9 mouse cellular contexts compared by ENCODE assay signal in the genomic region with DNA sequence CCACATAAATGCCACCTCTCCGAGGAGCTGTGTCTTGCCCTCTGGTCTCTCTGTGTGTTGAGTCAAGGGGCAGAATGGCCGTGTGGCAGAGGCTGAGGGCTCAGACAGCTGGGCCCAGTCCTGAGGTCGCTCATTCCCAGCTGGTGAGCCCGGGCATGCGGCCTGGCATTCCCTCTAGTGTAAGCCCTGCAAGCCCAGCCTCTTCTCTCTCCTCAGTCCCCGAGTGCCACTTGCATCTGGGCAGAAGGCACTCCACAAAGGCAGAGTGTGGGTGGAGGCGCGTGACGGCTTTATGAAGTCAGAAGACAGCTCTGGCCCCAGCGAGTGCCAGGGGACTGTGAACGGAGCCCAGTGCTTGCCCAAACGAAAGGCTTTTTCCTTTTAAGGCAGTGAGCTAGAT.
DNase-seq lines count a peak whose midpoint lies in the region; ATAC-seq and TF ChIP-seq lines count a peak whose summit lies in the region.
"Had no signal": no experiment of that assay in that cellular context is flagged by ENCODE, and none has a peak within 500 bp of the region (broad histone marks: within the 10 kb centered on the region; RNA-seq: fewer than 3 reads in every experiment).

No protein-coding gene starts in this region.

- peak; percentile 73 to 74 for DNase-seq in left cerebral cortex, adult 18-20 months (ENCODE audit: low spot score in 2 of 2)
- no peak for DNase-seq in left cerebral cortex, postnatal 10 days (ENCODE audit: extremely low spot score in 1 of 2, low spot score in 2 of 2)
- peak; percentile 22 for DNase-seq in layer of hippocampus, adult 9-10 months (ENCODE audit: low spot score)
- DNase-seq in forebrain, postnatal 0 days: no peak
- no peak for DNase-seq in kidney, postnatal 10 days
- DNase-seq: cerebellum, postnatal 14 days; lung, embryonic 14.5 days had no signal

- H3K27ac ChIP-seq in lung, embryonic 16.5 days (ENCODE audit: low read length): no peak overlapping the region
- H3K27ac ChIP-seq in stomach, embryonic 16.5 days (ENCODE audit: low read length): no peak overlapping the region
- H3K27ac ChIP-seq in forebrain, postnatal 0 days (ENCODE audit: low read depth, low read length): no peak overlapping the region

- intact Hi-C loops in left cerebral cortex, postnatal 10 days (cut with DNase I): no loop called here

- H3K4me3 ChIP-seq in lung, embryonic 16.5 days (ENCODE audit: low read length): no peak overlapping the region
- no peak overlapping the region for H3K4me3 ChIP-seq in stomach, embryonic 16.5 days (replicated peaks; ENCODE audit: low read length)
- no peak overlapping the region for H3K4me3 ChIP-seq in forebrain, postnatal 0 days (ENCODE audit: low read depth, low read length)

- no peak overlapping the region for H3K4me2 ChIP-seq in lung, embryonic 16.5 days (ENCODE audit: low read depth, low read length)
- no peak overlapping the region for H3K4me2 ChIP-seq in stomach, embryonic 16.5 days (ENCODE audit: low read depth, low read length)
- no peak overlapping the region for H3K4me2 ChIP-seq in forebrain, postnatal 0 days (ENCODE audit: low read depth)
- H3K4me2 ChIP-seq: lung, embryonic 14.5 days had no signal

- H3K9me3 ChIP-seq in lung, embryonic 16.5 days (ENCODE audit: control insufficient read depth, low read length): no peaks in the 10 kb centered on the region
- 0 out of 2 replicates have a peak, but pooled peaks cover 5% of the 10 kb centered on the region for H3K9me3 ChIP-seq in stomach, embryonic 16.5 days (replicated peaks; ENCODE audit: control insufficient read depth, low read length)
- no peaks in the 10 kb centered on the region for H3K9me3 ChIP-seq in forebrain, postnatal 0 days (ENCODE audit: low read length)

- H3K4me1 ChIP-seq in lung, embryonic 16.5 days (replicated peaks; ENCODE audit: control insufficient read depth, insufficient read depth, low read length): no peaks in the 10 kb centered on the region
- peaks cover 6% of the 10 kb centered on the region; the same call in 1 of the 2 replicates for H3K4me1 ChIP-seq in stomach, embryonic 16.5 days (ENCODE audit: control insufficient read depth, insufficient read depth, low read length)
- no peaks in the 10 kb centered on the region for H3K4me1 ChIP-seq in forebrain, postnatal 0 days (ENCODE audit: insufficient read depth)

- 81% methylated on average over 12 of the region's 12 CpGs for WGBS in lung, embryonic 16.5 days
- 80% methylated on average over 12 of the region's 12 CpGs for WGBS in stomach, embryonic 16.5 days
- WGBS in forebrain, postnatal 0 days: 81% methylated on average over 12 of the region's 12 CpGs

- no peak for TF ChIP-seq CTCF in forebrain, postnatal 0 days (IDR thresholded peaks at IDR 0.05; ENCODE audit: low read depth)

- H3K9ac ChIP-seq in lung, embryonic 16.5 days (ENCODE audit: low read length): no peak overlapping the region
- H3K9ac ChIP-seq in stomach, embryonic 16.5 days (ENCODE audit: low read length): no peak overlapping the region
- H3K9ac ChIP-seq in forebrain, postnatal 0 days: no peak overlapping the region
- H3K9ac ChIP-seq: lung, embryonic 14.5 days had no signal

- no peaks in the 10 kb centered on the region for H3K36me3 ChIP-seq in lung, embryonic 16.5 days (ENCODE audit: control insufficient read depth, insufficient read depth, low read length)
- peaks cover 10% of the 10 kb centered on the region for H3K36me3 ChIP-seq in stomach, embryonic 16.5 days (ENCODE audit: control insufficient read depth, insufficient read depth, low read length)
- H3K36me3 ChIP-seq in forebrain, postnatal 0 days (ENCODE audit: insufficient read depth): peaks cover 38% of the 10 kb centered on the region

- peak; percentile 23; the same call in 1 of the 2 replicates for ATAC-seq in lung, embryonic 16.5 days (ENCODE audit: low read depth)
- ATAC-seq in stomach, embryonic 16.5 days (ENCODE audit: insufficient read depth, low FRiP score): 0 out of 2 replicates have a peak, but pooled peaks have one; percentile 10
- no peak for ATAC-seq in forebrain, postnatal 0 days

- no peaks in the 10 kb centered on the region for H3K27me3 ChIP-seq in lung, embryonic 16.5 days (ENCODE audit: control insufficient read depth, insufficient read depth, low read depth, low read length)
- H3K27me3 ChIP-seq in stomach, embryonic 16.5 days (ENCODE audit: control insufficient read depth, insufficient read depth, low read length): no peaks in the 10 kb centered on the region
- H3K27me3 ChIP-seq in forebrain, postnatal 0 days (ENCODE audit: insufficient read depth, low read length): no peaks in the 10 kb centered on the region

Comparison
In these comparisons a context has a peak if more than half of its experiments do, and no peak if none do; other contexts are left out.
1. DNase-seq: peak in left cerebral cortex, adult 18-20 months (2 of 2) and layer of hippocampus, adult 9-10 months (single experiment); none in left cerebral cortex, postnatal 10 days (0 of 2), forebrain, postnatal 0 days (single experiment) and kidney, postnatal 10 days (single experiment).